Mouse (Mus musculus) ES-E14 (cell line): ENCODE measurements around the gene Diaph3.
"Not testable (repeated sequence)": the region's sequence is repeated elsewhere in the genome, so short reads cannot be mapped to it uniquely, and the experiment has no call there.

ENCODE experiments used
- CHD2 ChIP-seq: IDR thresholded peaks from 2 replicates; pipeline ENCODE4 v1.6.1; 2014; ENCODE audit warnings: mild to moderate bottlenecking, low read depth, low read length, inconsistent platforms
- HCFC1 ChIP-seq: IDR thresholded peaks from 2 replicates; pipeline ENCODE4 v1.6.1; 2012; ENCODE audit warnings: low read length, inconsistent platforms, borderline replicate concordance; ENCODE audit not compliant: insufficient read depth

DNA sequence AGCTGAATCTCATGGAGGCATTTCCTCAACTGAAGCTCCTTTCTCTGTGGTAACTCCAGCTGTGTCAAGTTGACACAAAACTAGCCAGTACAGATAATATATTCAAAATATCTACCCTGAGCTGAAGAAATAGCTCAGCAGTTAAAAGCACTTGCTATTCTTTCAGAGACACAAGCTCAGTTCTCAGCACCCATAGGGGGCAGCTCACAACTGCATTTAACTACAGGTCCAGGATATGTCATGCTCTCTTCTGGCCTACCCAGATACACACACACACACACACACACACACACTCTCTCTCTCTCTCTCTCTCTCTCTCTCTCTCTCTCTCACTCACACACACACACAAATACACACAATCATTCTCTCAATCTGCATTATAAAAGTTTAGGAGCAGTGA lies 420.6 kb downstream of the Diaph3 start:
- not testable (repeated sequence) for TF ChIP-seq CHD2, HCFC1
